Mouse (Mus musculus) heart, embryonic 14.5 days (tissue): ENCODE measurements at regions not wholly inside any gene's neighbourhood (a gene's known extent, or its start where the extent isn't known, plus 50 kb on each side); places are given as distances from the start of the nearest gene placed in this dataset.

ENCODE experiments used
- ATAC-seq: fragments of 200-750 bp; cut with Nextera tagmentation; 2 replicates; pipeline ENCODE4 v1.8.0; 2017; ENCODE audit warnings: low read depth, moderate TSS enrichment; ENCODE audit not compliant: insufficient number of reproducible peaks, insufficient read depth, low FRiP score
- H3K27ac ChIP-seq, 2 experiments: fragments of 200-500 bp in 1 of 2; fragments of 300-500 bp in 1 of 2; sonication (generic) in 1 of 2; replicated peaks in 1 of 2; 2 replicates each; pipeline ENCODE4 v1.5.1; 2012 to 2014; ENCODE audit warnings: low read depth in 2 of 2, low read length in 2 of 2, control low read depth in 1 of 2, mild to moderate bottlenecking in 1 of 2, mixed read lengths in 1 of 2; ENCODE audit not compliant: control insufficient read depth in 1 of 2, insufficient read depth in 1 of 2
- H3K27me3 ChIP-seq: fragments of 300-500 bp; sonication (generic); 2 replicates; pipeline ENCODE4 v1.6.1; 2014; ENCODE audit warnings: mild to moderate bottlenecking, low read length, control low read depth; ENCODE audit not compliant: control insufficient read depth, insufficient read depth
- H3K36me3 ChIP-seq: fragments of 300-500 bp; sonication (generic); 2 replicates; pipeline ENCODE4 v1.6.1; 2014; ENCODE audit warnings: mild to moderate bottlenecking, control low read depth, low read length, mixed read lengths; ENCODE audit not compliant: control insufficient read depth, insufficient read depth
- H3K4me1 ChIP-seq, 2 experiments: fragments of 200-500 bp in 1 of 2; fragments of 300-500 bp in 1 of 2; sonication (generic) in 1 of 2; 2 replicates each; pipeline ENCODE4 v1.6.1; 2012 to 2014; ENCODE audit warnings: low read length in 2 of 2, control low read depth in 1 of 2, mixed read lengths in 1 of 2; ENCODE audit not compliant: control insufficient read depth in 2 of 2, insufficient read depth in 2 of 2
- H3K4me2 ChIP-seq: fragments of 300-500 bp; sonication (generic); 2 replicates; pipeline ENCODE4 v1.6.1; 2014; ENCODE audit warnings: mild to moderate bottlenecking, low read length
- H3K4me3 ChIP-seq, 2 experiments: fragments of 200-500 bp in 1 of 2; fragments of 300-500 bp in 1 of 2; sonication (generic) in 1 of 2; 2 replicates each; pipeline ENCODE4 v1.5.1; 2012 to 2014; ENCODE audit warnings: low read length in 2 of 2, mild to moderate bottlenecking in 2 of 2, control low read depth in 1 of 2, low read depth in 1 of 2, moderate library complexity in 1 of 2; ENCODE audit not compliant: control insufficient read depth in 1 of 2, insufficient read depth in 1 of 2
- H3K9ac ChIP-seq: fragments of 300-500 bp; sonication (generic); 2 replicates; pipeline ENCODE4 v1.6.1; 2014; ENCODE audit warnings: mild to moderate bottlenecking, low read length
- H3K9me3 ChIP-seq: fragments of 300-500 bp; sonication (generic); 2 replicates; pipeline ENCODE4 v1.6.1; 2016; ENCODE audit warnings: low read length, control low read depth; ENCODE audit not compliant: control insufficient read depth
- WGBS: fragments of 180-500 bp; shearing (Covaris S2); extraction: QIAGEN DNeasy Blood & Tissue Kit; methylation state at CpG from one replicate; pipeline ENCODE4 v1.1.7; 2014; 5-methylcytosine and 5-hydroxymethylcytosine counted together

DNA sequence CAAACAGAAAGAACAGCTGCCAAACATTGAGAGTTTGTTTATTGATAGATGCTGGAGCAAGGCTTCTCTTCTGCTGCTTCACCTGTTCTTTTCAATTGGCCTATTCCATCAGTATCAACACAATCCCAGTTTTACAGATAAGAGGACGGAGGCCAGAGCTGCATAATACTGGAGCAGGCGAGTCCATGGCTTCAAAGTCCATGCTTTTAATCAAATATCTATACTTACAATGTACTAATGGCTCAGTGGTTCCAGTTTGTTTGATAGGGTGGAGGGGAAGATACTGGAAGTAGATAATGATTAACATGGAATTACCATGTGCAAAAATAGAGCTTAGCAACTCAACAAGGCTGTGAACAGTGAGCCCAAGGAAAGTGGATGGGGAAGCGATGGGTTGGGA lies 163.2 kb upstream of the Tent5a start:
- Histone ChIP-seq H3K27me3 (no peaks in the 10 kb centered on the region), H3K4me3 (no peak overlapping the region), H3K4me1 (no peaks in the 10 kb centered on the region), H3K27ac (no peak overlapping the region), H3K4me2 (no peak overlapping the region), H3K9ac (no peak overlapping the region), H3K36me3 (no peaks in the 10 kb centered on the region), H3K9me3 (no peaks in the 10 kb centered on the region)
- WGBS = 80% methylated on average over 3 of the region's 3 CpGs
- no peak for ATAC-seq

DNA sequence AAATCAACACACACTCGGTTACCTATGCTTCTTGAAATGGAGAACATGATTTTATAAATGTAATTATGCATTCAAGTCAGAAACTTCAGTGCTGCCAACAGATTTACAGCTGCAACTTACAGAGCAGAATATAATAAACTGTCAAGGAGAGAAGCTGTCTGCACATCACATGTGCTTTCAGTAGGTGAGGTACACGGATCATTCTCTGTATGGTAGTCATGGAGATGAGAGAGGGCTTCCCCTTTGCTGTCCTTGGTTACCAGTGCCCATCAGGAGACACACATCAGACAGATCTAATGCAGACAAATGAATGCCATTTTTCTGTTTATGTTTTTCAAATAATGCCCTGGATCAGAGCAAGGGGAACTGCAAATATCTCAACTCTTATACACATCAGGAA lies 160.8 kb upstream of the Tent5a start:
- Histone ChIP-seq H3K4me1 (no peaks in the 10 kb centered on the region), H3K9me3 (no peaks in the 10 kb centered on the region), H3K4me3 (no peak overlapping the region), H3K4me2 (no peak overlapping the region), H3K9ac (no peak overlapping the region), H3K27me3 (no peaks in the 10 kb centered on the region), H3K27ac (no peak overlapping the region), H3K36me3 (no peaks in the 10 kb centered on the region)
- WGBS = 57% methylated on average over 2 of the region's 2 CpGs
- no peak for ATAC-seq

DNA sequence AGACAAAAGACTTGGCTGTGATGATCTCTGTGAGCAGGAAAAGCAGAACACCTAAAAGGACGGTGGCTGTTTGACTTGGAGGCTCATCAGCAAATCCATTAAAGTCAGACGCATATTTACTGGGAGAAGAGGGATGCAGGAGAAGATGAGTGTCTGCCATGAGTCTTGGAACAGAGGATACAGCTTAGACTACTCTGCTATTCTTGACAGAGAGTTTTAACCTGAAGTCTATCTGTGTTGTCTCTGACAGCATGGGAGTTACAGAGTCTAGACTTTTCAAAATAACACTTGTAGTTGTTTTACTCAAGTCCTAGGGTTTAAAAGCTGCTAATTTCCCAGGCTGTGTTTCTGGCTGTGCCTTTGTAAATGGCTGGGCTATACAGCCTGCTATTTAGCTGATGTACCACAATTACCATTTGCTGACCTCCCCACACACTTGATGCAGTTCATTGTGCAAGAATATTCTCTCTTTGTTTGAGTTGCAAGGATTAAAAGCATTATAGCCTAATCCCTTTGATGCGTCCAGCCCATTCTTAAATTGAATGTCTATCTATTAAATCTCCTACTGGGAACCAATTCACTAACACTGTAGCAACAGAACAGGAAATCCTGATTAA lies 160.0 kb upstream of the Tent5a start:
- ATAC-seq = no peak
- no peaks in the 10 kb centered on the region for H3K27me3 ChIP-seq
- H3K4me1 ChIP-seq = no peaks in the 10 kb centered on the region
- H3K36me3 ChIP-seq = no peaks in the 10 kb centered on the region
- no peaks in the 10 kb centered on the region for H3K9me3 ChIP-seq
- H3K27ac ChIP-seq = no peak overlapping the region
- H3K9ac ChIP-seq = no peak overlapping the region
- no peak overlapping the region for H3K4me2 ChIP-seq
- H3K4me3 ChIP-seq = no peak overlapping the region
- WGBS = 69% methylated on average over 3 of the region's 3 CpGs

DNA sequence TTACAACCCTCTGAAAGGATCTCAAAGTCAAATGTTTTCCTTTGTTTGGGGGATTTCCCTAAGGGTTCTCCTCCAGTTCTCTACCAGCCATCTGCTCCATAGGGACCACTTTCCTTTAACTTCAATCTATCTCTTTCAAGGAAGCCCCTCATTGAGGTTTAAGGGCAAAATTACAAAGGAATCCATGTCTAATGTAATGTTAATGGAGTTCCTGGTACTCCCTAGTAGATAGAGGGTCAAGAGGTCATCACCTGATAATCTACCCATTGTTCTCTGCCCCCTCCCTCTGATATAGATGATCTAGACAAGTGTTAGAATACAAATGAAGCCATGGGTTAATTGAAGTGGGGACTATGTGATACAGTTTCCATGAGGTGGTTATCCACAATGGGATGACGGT lies 158.6 kb upstream of the Tent5a start:
- Histone ChIP-seq H3K4me3 (no peak overlapping the region), H3K9ac (no peak overlapping the region), H3K4me1 (no peaks in the 10 kb centered on the region), H3K36me3 (no peaks in the 10 kb centered on the region), H3K4me2 (no peak overlapping the region), H3K27me3 (no peaks in the 10 kb centered on the region), H3K27ac (no peak overlapping the region), H3K9me3 (no peaks in the 10 kb centered on the region)
- 74% methylated on average over 1 of the region's 1 CpGs for WGBS
- no peak for ATAC-seq

DNA sequence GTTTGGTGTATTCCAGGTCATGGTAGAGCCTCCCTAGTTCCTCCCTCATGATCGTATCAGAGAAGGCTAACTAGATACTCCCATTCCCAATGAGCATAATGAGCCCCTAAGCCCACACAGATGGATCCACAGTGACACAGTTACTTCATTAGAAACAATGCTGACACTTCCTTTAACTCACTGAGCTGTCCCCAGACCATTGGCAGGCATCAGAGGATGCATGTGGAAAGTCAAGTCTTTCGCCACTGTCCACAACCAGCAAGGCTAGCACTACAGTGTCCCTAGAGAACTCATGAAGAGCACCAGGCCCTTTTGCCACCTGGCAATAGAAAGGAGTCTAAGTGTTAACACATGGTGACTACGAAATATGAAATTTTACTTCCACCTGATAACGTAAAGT lies 156.1 kb upstream of the Tent5a start:
- Histone ChIP-seq H3K9ac (no peak overlapping the region), H3K9me3 (no peaks in the 10 kb centered on the region)
- WGBS = 87% methylated on average over 4 of the region's 4 CpGs

DNA sequence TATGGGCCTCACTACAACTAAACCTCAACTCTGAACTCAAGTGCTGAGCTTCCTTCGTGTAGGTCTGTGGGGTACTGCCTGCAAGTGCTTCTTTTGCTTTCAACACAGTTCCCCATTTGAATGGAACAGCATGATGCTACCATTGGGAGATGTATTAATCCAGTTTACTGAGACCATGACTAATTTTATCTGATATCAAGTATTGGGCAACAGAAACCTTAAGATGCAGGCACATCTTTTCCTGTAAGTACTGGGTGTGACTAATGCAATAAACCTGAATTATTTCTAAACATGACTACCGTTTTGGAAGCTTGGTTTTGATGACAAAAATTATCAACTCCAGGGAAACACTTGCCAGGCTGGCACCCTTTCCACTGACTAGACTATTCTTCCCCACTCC lies 153.4 kb upstream of the Tent5a start:
- H3K9ac ChIP-seq = no peak overlapping the region
- H3K4me1 ChIP-seq = no peaks in the 10 kb centered on the region
- no peak overlapping the region for H3K4me3 ChIP-seq
- H3K27me3 ChIP-seq = no peaks in the 10 kb centered on the region
- ATAC-seq = no peak
- H3K9me3 ChIP-seq = no peaks in the 10 kb centered on the region
- no peak overlapping the region for H3K27ac ChIP-seq
- no peak overlapping the region for H3K4me2 ChIP-seq
- WGBS = 53% methylated on average over 2 of the region's 2 CpGs
- no peaks in the 10 kb centered on the region for H3K36me3 ChIP-seq

More for the DNA sequence above, 156.1 kb upstream of the Tent5a start:
- no peaks in the 10 kb centered on the region for H3K27me3 ChIP-seq
- ATAC-seq = no peak
- no peak overlapping the region for H3K4me3 ChIP-seq
- no peak overlapping the region for H3K4me2 ChIP-seq
- H3K4me1 ChIP-seq = no peaks in the 10 kb centered on the region
- H3K27ac ChIP-seq = no peak overlapping the region
- H3K36me3 ChIP-seq = no peaks in the 10 kb centered on the region

DNA sequence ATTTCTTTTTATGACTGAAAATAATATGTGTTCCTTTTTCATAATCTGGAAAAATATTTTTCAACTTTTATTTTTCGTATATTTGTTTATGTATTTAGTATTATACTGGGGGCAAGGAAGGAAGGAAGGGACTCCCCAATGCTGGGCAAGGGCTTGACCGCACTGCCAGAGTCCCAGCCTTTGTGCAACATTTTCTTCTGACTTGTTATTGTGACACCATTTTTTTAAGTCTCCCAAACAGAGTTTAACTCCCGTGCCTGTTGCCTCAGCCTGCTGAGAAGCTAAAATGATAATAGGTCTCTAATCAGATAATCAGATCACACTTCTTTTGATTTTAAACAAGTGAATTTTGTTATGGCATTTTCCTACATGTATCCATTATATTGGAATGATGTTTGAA lies 148.1 kb upstream of the Tent5a start:
- Histone ChIP-seq H3K36me3 (no peaks in the 10 kb centered on the region), H3K4me3 (no peak overlapping the region), H3K27me3 (no peaks in the 10 kb centered on the region), H3K9me3 (no peaks in the 10 kb centered on the region), H3K27ac (no peak overlapping the region), H3K4me1 (no peaks in the 10 kb centered on the region), H3K9ac (no peak overlapping the region), H3K4me2 (no peak overlapping the region)
- ATAC-seq = no peak
- WGBS = 75% methylated on average over 3 of the region's 3 CpGs

DNA sequence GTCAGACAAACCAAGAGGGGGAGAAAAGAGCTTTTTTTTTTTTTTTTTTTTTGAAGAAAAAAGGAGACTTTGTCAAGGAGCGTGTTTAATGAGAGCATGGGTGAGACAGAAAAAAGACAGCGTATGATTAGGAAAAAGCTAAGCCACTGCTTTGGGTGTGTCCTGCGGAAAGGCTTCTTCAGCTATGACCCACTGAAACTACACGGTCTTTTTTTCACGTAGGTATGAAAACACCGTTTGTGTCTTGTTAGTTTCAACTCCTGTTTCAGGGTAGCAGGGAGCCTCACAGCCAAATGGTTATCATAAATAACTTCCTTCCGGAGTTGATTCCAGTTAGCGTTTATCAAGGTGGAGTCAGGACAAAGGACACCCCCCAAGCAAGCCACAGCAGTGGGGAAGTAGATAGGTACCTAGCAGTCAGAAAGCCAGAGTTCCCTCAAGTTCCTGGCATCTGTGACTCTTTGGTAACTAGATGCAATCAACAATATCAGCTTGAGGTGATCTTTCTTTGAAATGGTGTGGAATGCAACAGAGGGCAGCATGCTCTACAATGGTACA lies 143.2 kb upstream of the Tent5a start:
- WGBS = 77% methylated on average over 8 of the region's 8 CpGs
- no peak overlapping the region for H3K4me2 ChIP-seq
- H3K27me3 ChIP-seq = no peaks in the 10 kb centered on the region
- no peak overlapping the region for H3K27ac ChIP-seq
- peaks cover 4 to 7% of the 10 kb centered on the region in 2 experiments for H3K4me1 ChIP-seq
- no peaks in the 10 kb centered on the region for H3K36me3 ChIP-seq
- no peak overlapping the region for H3K4me3 ChIP-seq
- ATAC-seq = no peak
- H3K9ac ChIP-seq = no peak overlapping the region
- H3K9me3 ChIP-seq = no peaks in the 10 kb centered on the region
